Mouse (Mus musculus) ES-E14 (cell line): ENCODE measurements around the gene Clec2h. TPM values are rescaled to one million over a fixed set of nuclear protein-coding genes. Genes with fewer than 3 reads are reported as not detected.

Source experiments
- DNase-seq: peaks from one replicate; pipeline ENCODE4 v3.0.0-alpha.2; 2013; ENCODE audit warnings: low read depth, low spot score
- H3K27ac ChIP-seq: 2 replicates; pipeline ENCODE4 v1.5.1; 2012; ENCODE audit warnings: low read depth, mild to moderate bottlenecking, low read length, moderate library complexity, mixed read lengths; ENCODE audit not compliant: poor library complexity, insufficient read depth, severe bottlenecking
- H3K36me3 ChIP-seq: 2 replicates; pipeline ENCODE4 v1.6.1; 2012; ENCODE audit warnings: mild to moderate bottlenecking, low read length, moderate library complexity, mixed read lengths; ENCODE audit not compliant: control insufficient read depth, poor library complexity, insufficient read depth, severe bottlenecking
- H3K4me1 ChIP-seq, 2 experiments: fragments of 150-350 bp in 1 of 2; sonication (generic) in 1 of 2; 2 replicates each; pipeline ENCODE4 v1.6.1; 2012; ENCODE audit warnings: low read length in 2 of 2, mild to moderate bottlenecking in 1 of 2, mixed read lengths in 1 of 2; ENCODE audit not compliant: control insufficient read depth in 2 of 2, insufficient read depth in 2 of 2, poor library complexity in 1 of 2
- H3K4me3 ChIP-seq, 2 experiments: fragments of 150-350 bp in 1 of 2; sonication (generic) in 1 of 2; 2 replicates each; pipeline ENCODE4 v1.5.1; 2012; ENCODE audit warnings: low read length in 2 of 2, low read depth in 1 of 2, mild to moderate bottlenecking in 1 of 2, mixed read lengths in 1 of 2; ENCODE audit not compliant: insufficient read depth in 1 of 2, poor library complexity in 1 of 2, severe bottlenecking in 1 of 2
- H3K9ac ChIP-seq: 2 replicates; pipeline ENCODE4 v1.6.1; 2012; ENCODE audit warnings: low read depth, mild to moderate bottlenecking, low read length, mixed read lengths; ENCODE audit not compliant: poor library complexity, insufficient read depth, severe bottlenecking
- H3K9me3 ChIP-seq: fragments of 150-350 bp; sonication (generic); 2 replicates; pipeline ENCODE4 v1.6.1; 2012; ENCODE audit warnings: low read depth, mild to moderate bottlenecking, low read length; ENCODE audit not compliant: control insufficient read depth, insufficient read depth
- CHD2 ChIP-seq: IDR thresholded peaks from 2 replicates; pipeline ENCODE4 v1.6.1; 2014; ENCODE audit warnings: mild to moderate bottlenecking, low read depth, low read length, inconsistent platforms
- HCFC1 ChIP-seq: IDR thresholded peaks from 2 replicates; pipeline ENCODE4 v1.6.1; 2012; ENCODE audit warnings: low read length, inconsistent platforms, borderline replicate concordance; ENCODE audit not compliant: insufficient read depth
- MAFK ChIP-seq: IDR thresholded peaks from 2 replicates; pipeline ENCODE4 v1.6.1; 2014; ENCODE audit warnings: mild to moderate bottlenecking, low read depth, low read length, inconsistent platforms; ENCODE audit not compliant: insufficient read depth
- ZC3H11A ChIP-seq: IDR thresholded peaks from 2 replicates; pipeline ENCODE4 v1.6.1; 2012; ENCODE audit warnings: low read depth, mild to moderate bottlenecking, inconsistent platforms, low read length, borderline replicate concordance
- ZNF384 ChIP-seq: IDR thresholded peaks from 2 replicates; pipeline ENCODE4 v1.6.1; 2012; ENCODE audit warnings: low read depth, low read length, inconsistent platforms
- in situ Hi-C, 2 experiments: fragments of 600-800 bp; cut with MboI; formaldehyde crosslinking; loops; one replicate each; pipeline ENCODE4 v1.15.1; 2025; ENCODE audit warnings: low sequenced_read_pairs in 2 of 2, inconsistent platforms in 1 of 2; ENCODE audit not compliant: unreplicated experiment in 2 of 2
- total RNA-seq: library from RNA; depleted of rRNA; stranded (reverse); fragments of 300-350 nt; gene quantifications from 2 replicates; pipeline ENCODE4 v1.2.3, GENCODE M21; 2012

Gene Clec2h
- total RNA-seq, 1 experiment, result not detected

DNA sequence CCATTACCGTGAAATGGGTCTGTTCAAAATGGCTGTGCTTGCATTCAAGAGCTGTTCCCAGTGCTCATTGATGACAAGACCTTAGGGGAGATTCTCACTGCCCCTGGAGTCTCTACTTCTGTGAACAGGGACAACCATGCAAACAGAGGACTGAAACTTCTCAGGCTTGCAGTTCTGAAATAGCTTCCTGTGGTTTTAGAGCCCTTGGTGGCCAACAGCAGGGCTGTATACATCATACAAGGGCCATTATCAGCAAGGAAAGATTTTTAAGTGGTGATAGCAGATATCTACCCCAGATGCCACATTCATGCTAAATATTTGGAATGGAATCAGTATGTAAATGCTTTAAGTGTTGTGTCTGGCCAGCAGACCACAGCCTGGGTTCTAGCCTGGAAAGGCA is 9.2 kb upstream of the Clec2h start:
- no peaks in the 10 kb centered on the region for H3K36me3 ChIP-seq
- no peaks in the 10 kb centered on the region for H3K4me1 ChIP-seq
- no peak for DNase-seq
- no peak overlapping the region for H3K27ac ChIP-seq
- H3K9ac ChIP-seq, result no peak overlapping the region
- H3K9me3 ChIP-seq, result no peaks in the 10 kb centered on the region
- in situ Hi-C loops, result no loop called here
- TF ChIP-seq ZC3H11A (no peak), MAFK (no peak), ZNF384 (no peak), HCFC1 (no peak), CHD2 (no peak)
- no peak overlapping the region for H3K4me3 ChIP-seq

DNA sequence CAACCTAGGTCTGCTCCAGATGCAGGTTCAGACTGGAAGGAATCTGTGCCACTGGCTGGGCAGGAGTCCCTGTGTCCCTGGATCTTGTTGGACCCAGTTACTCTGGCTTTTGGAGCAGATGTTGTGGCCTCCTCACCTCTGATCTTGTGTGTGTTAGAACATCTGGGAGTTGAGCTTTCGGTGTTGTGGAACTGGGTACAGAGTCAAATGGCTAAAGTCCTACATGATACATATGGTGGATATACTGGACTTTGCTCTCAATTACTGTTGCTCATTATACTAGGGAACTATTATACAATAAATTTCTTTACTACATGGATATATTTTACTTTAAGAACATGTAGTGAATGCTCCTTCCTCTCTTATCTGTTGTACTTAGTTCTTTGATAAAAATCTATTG is 936 bp upstream of the Clec2h start:
- H3K27ac ChIP-seq, result no peak overlapping the region
- DNase-seq, result no peak
- no peaks in the 10 kb centered on the region for H3K4me1 ChIP-seq
- no peak overlapping the region for H3K4me3 ChIP-seq
- H3K9ac ChIP-seq, result no peak overlapping the region
- in situ Hi-C loops, result no loop called here
- H3K36me3 ChIP-seq, result no peaks in the 10 kb centered on the region
- no peak for TF ChIP-seq MAFK
- no peak for TF ChIP-seq HCFC1
- TF ChIP-seq CHD2, result no peak
- TF ChIP-seq ZNF384, result no peak
- no peak for TF ChIP-seq ZC3H11A
- H3K9me3 ChIP-seq, result no peaks in the 10 kb centered on the region

DNA sequence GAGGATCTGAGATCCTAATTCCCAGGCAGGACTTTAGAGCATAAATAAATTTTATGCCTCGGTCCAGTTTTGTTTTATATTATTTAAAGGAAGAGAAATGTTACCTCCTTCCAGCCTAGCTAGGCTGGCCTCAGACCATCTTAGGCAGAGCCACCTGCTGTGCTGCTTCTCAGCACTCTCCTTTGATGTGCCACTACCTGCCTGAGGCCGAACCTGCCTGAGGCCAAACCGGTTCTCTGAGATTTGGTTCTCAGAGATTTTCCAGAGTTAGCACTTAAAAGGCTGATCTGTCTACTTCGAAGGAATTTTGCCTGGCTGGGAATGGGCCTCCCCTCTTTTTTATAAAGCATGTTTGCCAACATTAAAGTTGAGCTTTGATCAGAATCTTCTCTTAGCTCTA is 7.8 kb downstream of the Clec2h start:
- TF ChIP-seq HCFC1 (no peak), ZC3H11A (no peak), MAFK (no peak)
- DNase-seq, result peak; percentile 66

DNA sequence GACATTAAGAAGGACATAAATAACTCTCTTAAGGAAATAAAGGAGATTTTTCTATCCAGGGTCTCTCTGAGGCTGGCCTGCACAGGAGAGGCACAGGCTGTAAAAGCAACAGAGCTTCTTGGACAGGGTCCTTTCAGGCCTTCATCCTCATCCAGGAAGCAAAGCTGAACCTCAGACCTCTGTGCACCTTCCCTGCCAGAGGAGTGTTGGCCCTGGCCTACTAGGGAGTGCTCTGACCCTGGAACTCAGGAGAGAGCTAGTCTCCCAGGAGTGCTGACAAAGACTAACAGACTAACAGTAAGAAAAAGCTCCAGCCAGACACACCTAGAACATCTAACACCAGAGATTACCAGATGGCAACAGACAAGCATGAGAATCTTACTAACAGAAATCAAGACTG is 17.4 kb downstream of the Clec2h start:
- H3K36me3 ChIP-seq, result no peaks in the 10 kb centered on the region
- TF ChIP-seq ZNF384, result no peak
- TF ChIP-seq HCFC1, result no peak
- no peak for TF ChIP-seq MAFK
- TF ChIP-seq CHD2, result no peak
- TF ChIP-seq ZC3H11A, result no peak
- no peaks in the 10 kb centered on the region for H3K4me1 ChIP-seq
- no peak overlapping the region for H3K27ac ChIP-seq
- no peak for DNase-seq
- H3K9me3 ChIP-seq, result 0 out of 2 replicates have a peak, but pooled peaks cover 1% of the 10 kb centered on the region
- no peak overlapping the region for H3K4me3 ChIP-seq
- H3K9ac ChIP-seq, result no peak overlapping the region
- in situ Hi-C loops, result no loop called here

More for the DNA sequence above, 7.8 kb downstream of the Clec2h start:
- no peak overlapping the region for H3K27ac ChIP-seq
- H3K9me3 ChIP-seq, result no peaks in the 10 kb centered on the region
- in situ Hi-C loops, result no loop called here
- no peaks in the 10 kb centered on the region for H3K4me1 ChIP-seq
- H3K9ac ChIP-seq, result no peak overlapping the region
- H3K36me3 ChIP-seq, result no peaks in the 10 kb centered on the region; the same call in 1 of the 2 replicates
- H3K4me3 ChIP-seq, result no peak overlapping the region

DNA sequence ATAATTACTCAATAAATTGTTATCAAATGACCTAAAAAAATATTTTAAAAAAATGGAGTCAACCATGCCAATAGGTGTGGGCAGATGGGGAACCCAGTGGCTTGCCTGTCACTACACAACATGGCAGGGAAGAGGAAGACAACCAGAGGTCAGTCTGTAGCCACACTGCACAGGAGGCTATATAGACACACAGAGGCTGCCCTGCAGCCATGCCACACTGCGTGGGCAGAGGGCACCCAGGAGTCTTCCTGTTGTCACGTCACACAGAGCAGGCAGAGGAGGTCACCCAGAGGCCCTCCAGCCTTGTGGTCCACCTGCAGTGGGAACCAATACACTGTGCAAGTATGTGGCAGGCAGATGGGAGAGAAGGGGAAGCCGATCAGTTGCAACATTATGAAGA is 39.5 kb downstream of the Clec2h start:
- no peaks in the 10 kb centered on the region for H3K4me1 ChIP-seq
- no peaks in the 10 kb centered on the region for H3K36me3 ChIP-seq
- H3K9me3 ChIP-seq, result no peaks in the 10 kb centered on the region
- in situ Hi-C loops, result no loop called here
- no peak overlapping the region for H3K4me3 ChIP-seq
- H3K9ac ChIP-seq, result no peak overlapping the region
- TF ChIP-seq ZC3H11A (no peak), ZNF384 (no peak), CHD2 (no peak), HCFC1 (no peak), MAFK (no peak)
- no peak for DNase-seq
- no peak overlapping the region for H3K27ac ChIP-seq
